Mouse (Mus musculus) intestine, embryonic 15.5 days (tissue): Measurements from ENCODE around the gene Creld2. TPM values are rescaled to one million over a fixed set of nuclear protein-coding genes. Genes with fewer than 3 reads are reported as not detected.
A peak's percentile ranks its signal among the peaks of the same experiment; 100 is the strongest.

ENCODE experiments used
- ATAC-seq: fragments of 200-750 bp; cut with Nextera tagmentation; 2 replicates; pipeline ENCODE4 v1.8.0; 2017; ENCODE audit warnings: moderate TSS enrichment, moderate library complexity
- H3K27ac ChIP-seq: fragments of 300-500 bp; sonication (generic); 2 replicates; pipeline ENCODE4 v1.5.1; 2015; ENCODE audit warnings: mild to moderate bottlenecking, inconsistent platforms
- H3K27me3 ChIP-seq: fragments of 300-500 bp; sonication (generic); replicated peaks from 2 replicates; pipeline ENCODE4 v1.6.1; 2015; ENCODE audit warnings: inconsistent platforms
- H3K36me3 ChIP-seq: fragments of 300-500 bp; sonication (generic); 2 replicates; pipeline ENCODE4 v1.6.1; 2015; ENCODE audit warnings: inconsistent platforms
- H3K4me1 ChIP-seq: fragments of 300-500 bp; sonication (generic); replicated peaks from 2 replicates; pipeline ENCODE4 v1.6.1; 2015; ENCODE audit warnings: inconsistent platforms
- H3K4me2 ChIP-seq: fragments of 300-500 bp; sonication (generic); replicated peaks from 2 replicates; pipeline ENCODE4 v1.6.1; 2015; ENCODE audit warnings: mild to moderate bottlenecking, inconsistent platforms
- H3K4me3 ChIP-seq: fragments of 300-500 bp; sonication (generic); replicated peaks from 2 replicates; pipeline ENCODE4 v1.5.1; 2015; ENCODE audit warnings: inconsistent platforms
- H3K9ac ChIP-seq: fragments of 300-500 bp; sonication (generic); 2 replicates; pipeline ENCODE4 v1.6.1; 2015; ENCODE audit warnings: inconsistent platforms
- H3K9me3 ChIP-seq: fragments of 300-500 bp; sonication (generic); 2 replicates; pipeline ENCODE4 v1.6.1; 2016; ENCODE audit warnings: inconsistent platforms
- WGBS: fragments of 180-500 bp; shearing (Covaris S2); methylation state at CpG from one replicate; pipeline ENCODE4 v1.1.7; 2015; 5-methylcytosine and 5-hydroxymethylcytosine counted together
- polyA plus RNA-seq: library from polyadenylated mRNA; unstranded; fragments of >200 nt; fragmentation: Nextera tagmentation; extraction: Ambion mirVana; gene quantifications from 2 replicates; pipeline ENCODE4 v1.2.1, GENCODE M21; 2015

Creld2 gene
- polyA plus RNA-seq, 1 experiment from 2014 or later = 97.9 TPM

- no peaks in the 10 kb centered on the region for H3K27me3 ChIP-seq
- no peaks in the 10 kb centered on the region; the same call in 1 of the 2 replicates for H3K4me1 ChIP-seq
- no peak overlapping the region for H3K4me3 ChIP-seq
- 62% methylated on average over 5 of the region's 5 CpGs for WGBS
- ATAC-seq = no peak
- no peaks in the 10 kb centered on the region for H3K9me3 ChIP-seq
- H3K4me2 ChIP-seq = no peak overlapping the region
- H3K27ac ChIP-seq = no peak overlapping the region
- H3K36me3 ChIP-seq = no peaks in the 10 kb centered on the region
- no peak overlapping the region for H3K9ac ChIP-seq
These were observed 12.0 kb downstream of the Creld2 start for GRCm38 (mm10) chr15:88831482-88831881.

GRCm38 (mm10) chr15:88832536-88832935 lies 13.1 kb downstream of the Creld2 start:
- H3K9me3 ChIP-seq = no peaks in the 10 kb centered on the region
- ATAC-seq = no peak

GRCm38 (mm10) chr15:88836031-88836430 lies 16.6 kb downstream of the Creld2 start:
- Histone ChIP-seq H3K36me3 (no peaks in the 10 kb centered on the region), H3K4me2 (no peak overlapping the region), H3K27ac (no peak overlapping the region), H3K27me3 (no peaks in the 10 kb centered on the region), H3K4me1 (peaks cover 22% of the 10 kb centered on the region), H3K4me3 (no peak overlapping the region), H3K9ac (no peak overlapping the region), H3K9me3 (no peaks in the 10 kb centered on the region)
- ATAC-seq = no peak; the same call in 1 of the 2 replicates
- WGBS = 77% methylated on average over 6 of the region's 6 CpGs

More at GRCm38 (mm10) chr15:88832536-88832935, 13.1 kb downstream of the Creld2 start:
- H3K4me2 ChIP-seq = no peak overlapping the region
- no peaks in the 10 kb centered on the region for H3K36me3 ChIP-seq
- no peaks in the 10 kb centered on the region for H3K27me3 ChIP-seq
- H3K4me3 ChIP-seq = no peak overlapping the region
- no peak overlapping the region for H3K27ac ChIP-seq
- H3K9ac ChIP-seq = no peak overlapping the region
- H3K4me1 ChIP-seq = peaks cover 2% of the 10 kb centered on the region; the same call in 1 of the 2 replicates
- WGBS = 69% methylated on average over 9 of the region's 9 CpGs

- no peaks in the 10 kb centered on the region for H3K36me3 ChIP-seq
- H3K27me3 ChIP-seq = no peaks in the 10 kb centered on the region
- H3K9me3 ChIP-seq = no peaks in the 10 kb centered on the region
- peak; percentile 9 for ATAC-seq
- H3K9ac ChIP-seq = no peak overlapping the region
- peak overlapping the region; percentile 51 for H3K27ac ChIP-seq
- H3K4me2 ChIP-seq = peak overlapping the region; percentile 86
- no peak overlapping the region for H3K4me3 ChIP-seq
- WGBS = 62% methylated on average over 5 of the region's 5 CpGs
- H3K4me1 ChIP-seq = peaks cover 22% of the 10 kb centered on the region
These were observed 17.1 kb downstream of the Creld2 start for GRCm38 (mm10) chr15:88836571-88836970.

GRCm38 (mm10) chr15:88837199-88837932 lies 17.9 kb downstream of the Creld2 start:
- peak overlapping the region; percentile 49 for H3K4me3 ChIP-seq
- WGBS = under 1% methylated on average over 39 of the region's 39 CpGs
- peaks cover 22% of the 10 kb centered on the region for H3K4me1 ChIP-seq
- peak; percentile 89 for ATAC-seq
- H3K9ac ChIP-seq = peak overlapping the region; percentile 41
- no peaks in the 10 kb centered on the region for H3K27me3 ChIP-seq
- H3K27ac ChIP-seq = peak overlapping the region; percentile 70
- H3K4me2 ChIP-seq = peak overlapping the region; percentile 86
- H3K36me3 ChIP-seq = no peaks in the 10 kb centered on the region
- no peaks in the 10 kb centered on the region for H3K9me3 ChIP-seq

- Histone ChIP-seq H3K9me3 (no peaks in the 10 kb centered on the region), H3K36me3 (no peaks in the 10 kb centered on the region), H3K4me3 (peak overlapping the region; percentile 49), H3K27ac (peak overlapping the region; percentile 70), H3K27me3 (no peaks in the 10 kb centered on the region), H3K4me2 (peak overlapping the region; percentile 86), H3K4me1 (peaks cover 22% of the 10 kb centered on the region), H3K9ac (peak overlapping the region; percentile 41; the same call in 1 of the 2 replicates)
- 2% methylated on average over 11 of the region's 11 CpGs for WGBS
- ATAC-seq = no peak
These were observed 18.5 kb downstream of the Creld2 start for GRCm38 (mm10) chr15:88837977-88838376.

GRCm38 (mm10) chr15:88839271-88839670 lies 19.8 kb downstream of the Creld2 start:
- Histone ChIP-seq H3K9me3 (no peaks in the 10 kb centered on the region), H3K4me1 (peaks cover 24% of the 10 kb centered on the region), H3K27me3 (no peaks in the 10 kb centered on the region), H3K4me3 (no peak overlapping the region), H3K9ac (no peak overlapping the region), H3K36me3 (no peaks in the 10 kb centered on the region), H3K4me2 (peak overlapping the region; percentile 5; the same call in 1 of the 2 replicates), H3K27ac (peak overlapping the region; percentile 69)
- peak; percentile 23; the same call in 1 of the 2 replicates for ATAC-seq
- WGBS = 27% methylated on average over 9 of the region's 9 CpGs

- Histone ChIP-seq H3K36me3 (no peaks in the 10 kb centered on the region), H3K27me3 (no peaks in the 10 kb centered on the region), H3K9me3 (no peaks in the 10 kb centered on the region), H3K4me2 (no peak overlapping the region), H3K4me1 (peaks cover 24% of the 10 kb centered on the region), H3K27ac (peak overlapping the region; percentile 69), H3K9ac (0 out of 2 replicates have a peak overlapping the region, but pooled peaks have one; percentile 10), H3K4me3 (no peak overlapping the region)
- ATAC-seq = no peak
- 63% methylated on average over 10 of the region's 10 CpGs for WGBS
These were observed 20.7 kb downstream of the Creld2 start for GRCm38 (mm10) chr15:88840126-88840525.

- no peak for ATAC-seq
- no peak overlapping the region for H3K4me2 ChIP-seq
- no peak overlapping the region for H3K27ac ChIP-seq
- H3K4me3 ChIP-seq = no peak overlapping the region
- WGBS = 91% methylated on average over 2 of the region's 2 CpGs
- peaks cover 24% of the 10 kb centered on the region for H3K4me1 ChIP-seq
- no peaks in the 10 kb centered on the region for H3K9me3 ChIP-seq
- H3K9ac ChIP-seq = no peak overlapping the region
- H3K27me3 ChIP-seq = no peaks in the 10 kb centered on the region
- H3K36me3 ChIP-seq = no peaks in the 10 kb centered on the region
These were observed 21.7 kb downstream of the Creld2 start for GRCm38 (mm10) chr15:88841160-88841559.

- Histone ChIP-seq H3K9ac (no peak overlapping the region), H3K27me3 (no peaks in the 10 kb centered on the region), H3K9me3 (no peaks in the 10 kb centered on the region), H3K36me3 (no peaks in the 10 kb centered on the region), H3K4me3 (no peak overlapping the region), H3K4me1 (peaks cover 24% of the 10 kb centered on the region), H3K27ac (no peak overlapping the region), H3K4me2 (no peak overlapping the region)
- ATAC-seq = no peak
- WGBS = 89% methylated on average over 3 of the region's 3 CpGs
These were observed 22.3 kb downstream of the Creld2 start for GRCm38 (mm10) chr15:88841580-88842299.

GRCm38 (mm10) chr15:88842300-88842673 lies 22.8 kb downstream of the Creld2 start:
- H3K4me2 ChIP-seq = no peak overlapping the region
- no peak overlapping the region for H3K4me3 ChIP-seq
- H3K27me3 ChIP-seq = no peaks in the 10 kb centered on the region
- no peaks in the 10 kb centered on the region for H3K36me3 ChIP-seq
- WGBS = 68% methylated on average over 3 of the region's 3 CpGs
- no peak for ATAC-seq
- no peak overlapping the region for H3K27ac ChIP-seq
- H3K9me3 ChIP-seq = no peaks in the 10 kb centered on the region
- H3K4me1 ChIP-seq = peaks cover 24% of the 10 kb centered on the region
- no peak overlapping the region for H3K9ac ChIP-seq

- peak; percentile 29 for ATAC-seq
- Histone ChIP-seq H3K27ac (no peak overlapping the region), H3K36me3 (no peaks in the 10 kb centered on the region), H3K27me3 (no peaks in the 10 kb centered on the region), H3K4me1 (peaks cover 17% of the 10 kb centered on the region), H3K4me3 (no peak overlapping the region), H3K4me2 (no peak overlapping the region), H3K9me3 (no peaks in the 10 kb centered on the region), H3K9ac (no peak overlapping the region)
- WGBS = 34% methylated on average over 8 of the region's 8 CpGs
These were observed 24.1 kb downstream of the Creld2 start for GRCm38 (mm10) chr15:88843486-88844097.
